Mouse (Mus musculus): ENCODE results near the gene Lrrc8b.

- TF ChIP-seq USF1 (IDR thresholded peaks at IDR 0.05; ENCODE audit: low read depth, low read length) (no peak), CTCF (IDR thresholded peaks at IDR 0.05 in 2 of 3, conservative IDR thresholded peaks at IDR 0.05 in 1 of 3; ENCODE audit: control insufficient read depth in 1 of 3, insufficient read depth in 1 of 3, low read depth in 2 of 3, low read length in 3 of 3, poor library complexity in 1 of 3, severe bottlenecking in 1 of 3) (no peak), ZC3H11A (IDR thresholded peaks at IDR 0.05; ENCODE audit: low read depth, low read length) (no peak), ZNF384 (IDR thresholded peaks at IDR 0.05; ENCODE audit: low read depth, low read length) (no peak), POLR2A (IDR thresholded peaks at IDR 0.05; ENCODE audit: control insufficient read depth in 1 of 2, insufficient read depth in 1 of 2, low read depth in 1 of 2, low read length in 2 of 2, poor library complexity in 1 of 2) (no peak), GATA1 (IDR thresholded peaks at IDR 0.05; ENCODE audit: low read depth, low read length) (no peak), UBTF (IDR thresholded peaks at IDR 0.05; ENCODE audit: borderline replicate concordance, insufficient read depth, low read depth, low read length) (no peak), EP300 (IDR thresholded peaks at IDR 0.05; ENCODE audit: low read depth in 1 of 2, low read length in 2 of 2) (no peak), ELF1 (IDR thresholded peaks at IDR 0.05; ENCODE audit: low read depth, low read length) (no peak), MXI1 (IDR thresholded peaks at IDR 0.05; ENCODE audit: low read depth, low read length) (no peak), JUND (IDR thresholded peaks at IDR 0.05; ENCODE audit: low read depth, low read length) (no peak)
Measured at GRCm38 (mm10) chr5:105477527-105477926, 62.0 kb downstream of the Lrrc8b start.
